ENCODE assay signal across 13 mouse cellular contexts in genomic region chr3:65124975-65125374, GRCm38 (mm10). TPM values are rescaled to one million over a fixed set of nuclear protein-coding genes. Genes with fewer than 3 reads are reported as not detected.
DNase-seq lines count a peak whose midpoint lies in the region; ATAC-seq and TF ChIP-seq lines count a peak whose summit lies in the region.
"Had no signal": no experiment of that assay in that cellular context is flagged by ENCODE, and none has a peak within 500 bp of the region (broad histone marks: within the 10 kb centered on the region; RNA-seq: fewer than 3 reads in every experiment).

No protein-coding gene starts in this region.

- H3K4me3 ChIP-seq in forebrain, embryonic 13.5 days = no peak overlapping the region
- no peak overlapping the region for H3K4me3 ChIP-seq in forebrain, embryonic 10.5 days
- no peak overlapping the region for H3K4me3 ChIP-seq in stomach, postnatal 0 days (ENCODE audit: low read depth, low read length)
- H3K4me3 ChIP-seq: liver, embryonic 13.5 days; neural tube, embryonic 13.5 days had no signal

- peak; percentile 77; the same call in 1 of the 2 replicates for ATAC-seq in forebrain, embryonic 13.5 days
- ATAC-seq in stomach, postnatal 0 days (ENCODE audit: low FRiP score, low TSS enrichment) = no peak

- no peak for TF ChIP-seq CTCF in stomach, postnatal 0 days (IDR thresholded peaks at IDR 0.05; ENCODE audit: low read depth)

- no peaks in the 10 kb centered on the region for H3K36me3 ChIP-seq in forebrain, embryonic 13.5 days (ENCODE audit: poor library complexity, severe bottlenecking)
- no peaks in the 10 kb centered on the region for H3K36me3 ChIP-seq in forebrain, embryonic 10.5 days (replicated peaks)
- H3K36me3 ChIP-seq in stomach, postnatal 0 days (ENCODE audit: control insufficient read depth, insufficient read depth, low read length) = no peaks in the 10 kb centered on the region
- H3K36me3 ChIP-seq: liver, embryonic 13.5 days; neural tube, embryonic 13.5 days had no signal

- H3K9ac ChIP-seq in forebrain, embryonic 13.5 days = no peak overlapping the region
- H3K9ac ChIP-seq in stomach, postnatal 0 days (ENCODE audit: low read length) = no peak overlapping the region
- H3K9ac ChIP-seq: liver, embryonic 13.5 days; neural tube, embryonic 13.5 days had no signal

- no peak overlapping the region for H3K27ac ChIP-seq in forebrain, embryonic 13.5 days
- H3K27ac ChIP-seq in forebrain, embryonic 10.5 days = no peak overlapping the region
- H3K27ac ChIP-seq in stomach, postnatal 0 days (replicated peaks) = no peak overlapping the region
- H3K27ac ChIP-seq: liver, embryonic 13.5 days; neural tube, embryonic 13.5 days had no signal

- DNase-seq in forebrain, embryonic 10.5 days (ENCODE audit: extremely low spot score, low spot score) = no peak
- peak; percentile 64 for DNase-seq in 3T3-L1 (ENCODE audit: low read depth, low spot score)
- DNase-seq in cerebellum, adult 9-11 months = peak; percentile 92
- peak; percentile 67 to 73 for DNase-seq in left cerebral cortex, adult 18-20 months (ENCODE audit: low spot score in 2 of 2)
- DNase-seq in kidney, postnatal 36 days = no peak
- DNase-seq in embryo, embryonic 11 days = no peak
- no peak for DNase-seq in stomach, postnatal 0 days (ENCODE audit: low spot score)
- DNase-seq: heart, postnatal 4 days; kidney, postnatal 25 days; liver, embryonic 13.5 days had no signal

- TF ChIP-seq EP300 in stomach, postnatal 0 days (optimal IDR thresholded peaks at IDR 0.05) = no peak

- 69% methylated on average over 3 of the region's 3 CpGs for WGBS in forebrain, embryonic 13.5 days
- WGBS in forebrain, embryonic 10.5 days = 83% methylated on average over 3 of the region's 3 CpGs
- WGBS in stomach, postnatal 0 days = 57% methylated on average over 3 of the region's 3 CpGs

- H3K9me3 ChIP-seq in forebrain, embryonic 13.5 days (replicated peaks) = no peaks in the 10 kb centered on the region
- H3K9me3 ChIP-seq in forebrain, embryonic 10.5 days = no peaks in the 10 kb centered on the region
- no peaks in the 10 kb centered on the region for H3K9me3 ChIP-seq in stomach, postnatal 0 days (ENCODE audit: control insufficient read depth, low read length)
- H3K9me3 ChIP-seq: liver, embryonic 13.5 days; neural tube, embryonic 13.5 days had no signal

- no peaks in the 10 kb centered on the region for H3K27me3 ChIP-seq in forebrain, embryonic 13.5 days
- no peaks in the 10 kb centered on the region for H3K27me3 ChIP-seq in forebrain, embryonic 10.5 days (ENCODE audit: poor library complexity, severe bottlenecking)
- H3K27me3 ChIP-seq in stomach, postnatal 0 days (ENCODE audit: control insufficient read depth, insufficient read depth, low read length) = no peaks in the 10 kb centered on the region
- H3K27me3 ChIP-seq: liver, embryonic 13.5 days; neural tube, embryonic 13.5 days had no signal

- H3K4me2 ChIP-seq in forebrain, embryonic 13.5 days = no peak overlapping the region
- no peak overlapping the region for H3K4me2 ChIP-seq in stomach, postnatal 0 days (replicated peaks; ENCODE audit: low read depth)
- H3K4me2 ChIP-seq: liver, embryonic 13.5 days; neural tube, embryonic 13.5 days had no signal

- no peaks in the 10 kb centered on the region for H3K4me1 ChIP-seq in forebrain, embryonic 13.5 days
- no peaks in the 10 kb centered on the region for H3K4me1 ChIP-seq in forebrain, embryonic 10.5 days
- no peaks in the 10 kb centered on the region for H3K4me1 ChIP-seq in stomach, postnatal 0 days (replicated peaks; ENCODE audit: control insufficient read depth, insufficient read depth)
- H3K4me1 ChIP-seq: liver, embryonic 13.5 days; neural tube, embryonic 13.5 days had no signal

RNA-seq across cellular contexts. Expression of gene Kcnab1, which starts 15.8 kb away (rescaled TPM):
- 2.8 and 3.2 TPM in 2 replicates for polyA plus RNA-seq in forebrain, embryonic 13.5 days (2015; fragmentation: Nextera tagmentation; extraction: Ambion mirVana)
- 2.3 and 2.4 TPM in 2 replicates for polyA plus RNA-seq in forebrain, embryonic 10.5 days (2016; fragmentation: Nextera tagmentation; extraction: Ambion mirVana)
- total RNA-seq in left cerebral cortex, adult 18-20 months (2021) = 100 to 1,000 TPM; 100 to 102 TPM
- 1.1 and 1.2 TPM in 2 replicates for polyA plus RNA-seq in stomach, postnatal 0 days (2015; fragmentation: Nextera tagmentation; extraction: Ambion mirVana)
- total RNA-seq: megakaryocyte, adult 5-6 weeks had no signal

Comparison
In these comparisons a context has a peak if more than half of its experiments do, and no peak if none do; other contexts are left out.
1. DNase-seq: peak in 3T3-L1 (single experiment), cerebellum, adult 9-11 months (single experiment) and left cerebral cortex, adult 18-20 months (2 of 2); none in forebrain, embryonic 10.5 days (single experiment), kidney, postnatal 36 days (0 of 2), embryo, embryonic 11 days (single experiment) and stomach, postnatal 0 days (single experiment).